Mouse (Mus musculus): ENCODE data around the gene Rassf3.

The Rassf3 gene

DNA sequence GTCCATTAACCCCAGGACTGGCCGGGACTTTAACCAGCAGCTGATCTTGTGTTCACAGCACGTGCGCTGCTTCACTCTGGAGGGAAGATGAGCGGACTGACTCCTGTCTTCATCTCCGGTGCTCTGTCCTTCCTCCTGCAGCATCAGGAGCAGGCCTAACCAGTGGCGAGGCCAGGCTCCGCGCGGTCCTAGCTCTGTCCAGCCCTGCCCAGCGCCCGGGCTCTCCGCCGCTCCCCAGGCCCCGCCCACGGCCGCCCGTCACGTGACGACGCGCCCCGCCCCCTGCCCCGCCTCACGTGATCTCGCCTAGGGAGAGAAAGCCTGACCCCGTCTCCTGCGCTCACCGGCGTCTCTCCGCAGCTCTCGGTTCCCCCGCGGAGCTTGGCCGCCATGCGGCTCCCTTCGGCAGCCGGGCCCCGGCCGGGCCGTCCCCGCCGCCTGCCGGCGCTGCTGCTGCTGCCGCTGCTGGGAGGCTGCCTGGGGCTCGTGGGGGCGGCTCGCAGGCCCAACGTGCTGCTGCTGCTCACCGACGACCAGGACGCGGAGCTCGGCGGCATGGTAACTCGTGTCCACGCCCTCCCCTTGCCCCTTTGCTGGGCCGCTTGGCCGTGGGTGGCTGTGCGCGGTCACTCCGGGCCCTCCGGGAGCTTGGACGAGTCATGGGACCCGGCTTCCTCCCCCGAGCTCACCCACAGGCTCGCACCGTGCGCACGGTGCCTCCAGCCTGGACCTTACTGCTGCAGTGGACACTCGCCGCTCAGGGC is 111.2 kb downstream of the Rassf3 start, which contains the start of gene Gns:
Gns (plus strand) TSS at position 290 of the 764 bp plus-strand sequence.
- peak; percentile 79 to 83 for DNase-seq

DNA sequence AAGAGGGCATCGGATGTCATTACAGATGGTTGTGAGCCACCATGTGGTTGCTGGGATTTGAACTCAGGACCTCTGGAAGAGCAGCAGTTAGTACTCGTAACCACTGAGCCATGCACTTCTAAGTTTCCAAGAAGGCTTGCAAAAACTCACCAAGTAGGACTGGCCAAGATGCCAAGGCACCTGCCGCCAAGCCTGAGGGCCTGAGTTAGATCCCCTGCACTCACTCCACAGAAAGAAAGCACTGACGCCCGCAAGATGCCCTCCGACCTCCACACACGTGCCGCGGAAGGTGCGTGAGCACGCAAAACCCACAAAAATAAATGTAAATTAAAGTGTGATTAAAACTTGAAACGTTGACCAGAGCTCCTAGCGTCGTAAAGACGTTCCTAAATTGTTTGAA is 111.8 kb downstream of the Rassf3 start:
- DNase-seq, result peak; percentile 29 to 37

DNA sequence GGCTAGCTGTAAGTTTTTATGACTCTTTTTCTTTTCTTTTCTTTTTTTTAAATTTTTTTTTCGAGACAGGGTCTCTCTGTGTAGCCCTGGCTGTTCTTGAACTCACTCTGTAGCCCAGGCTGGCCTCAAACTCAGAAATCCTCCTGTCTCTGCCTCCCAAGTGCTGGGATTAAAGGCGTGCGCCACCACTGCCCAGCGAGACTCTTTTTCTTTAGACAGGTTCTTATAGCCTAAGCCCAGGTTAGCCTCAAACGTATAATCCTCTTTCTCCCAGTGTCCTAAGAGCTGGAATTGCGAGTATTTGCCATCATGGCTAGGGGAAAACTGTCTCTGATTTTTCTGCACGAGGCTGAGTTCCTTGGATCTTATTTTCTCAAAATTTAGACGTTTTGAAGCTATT is 112.9 kb downstream of the Rassf3 start:
- DNase-seq, result no peak

DNA sequence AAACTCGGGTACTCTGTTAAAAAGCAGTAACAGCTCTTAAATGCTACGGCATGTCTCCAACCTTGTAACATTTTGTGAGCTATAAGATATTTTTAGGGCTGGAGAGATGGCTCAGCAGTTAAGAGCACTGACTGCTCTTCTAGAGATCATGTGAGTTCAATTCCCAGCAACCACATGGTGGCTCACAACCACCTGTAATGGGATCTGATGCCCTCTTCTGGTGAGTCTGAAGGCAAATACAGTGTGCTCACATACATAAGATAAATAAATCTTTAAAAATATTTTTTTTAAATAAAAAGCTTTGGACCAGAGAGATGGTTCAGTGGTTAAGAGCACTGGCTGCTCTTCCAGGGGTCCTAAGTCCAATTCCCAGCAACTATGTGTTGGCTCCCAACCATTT is 115.8 kb downstream of the Rassf3 start:
- DNase-seq, result no peak

Measured in kidney, adult 8-10 months (tissue).